Mouse (Mus musculus) brain, adult 2 months (tissue): ENCODE data around the gene Slc17a9.
"Not testable (repeated sequence)": the region's sequence is repeated elsewhere in the genome, so short reads cannot be mapped to it uniquely, and the experiment has no call there.

ENCODE experiments used
- DNase-seq: peaks from one replicate; pipeline ENCODE4 v3.0.0; 2011; ENCODE audit warnings: low read depth, low spot score

Gene Slc17a9

DNA sequence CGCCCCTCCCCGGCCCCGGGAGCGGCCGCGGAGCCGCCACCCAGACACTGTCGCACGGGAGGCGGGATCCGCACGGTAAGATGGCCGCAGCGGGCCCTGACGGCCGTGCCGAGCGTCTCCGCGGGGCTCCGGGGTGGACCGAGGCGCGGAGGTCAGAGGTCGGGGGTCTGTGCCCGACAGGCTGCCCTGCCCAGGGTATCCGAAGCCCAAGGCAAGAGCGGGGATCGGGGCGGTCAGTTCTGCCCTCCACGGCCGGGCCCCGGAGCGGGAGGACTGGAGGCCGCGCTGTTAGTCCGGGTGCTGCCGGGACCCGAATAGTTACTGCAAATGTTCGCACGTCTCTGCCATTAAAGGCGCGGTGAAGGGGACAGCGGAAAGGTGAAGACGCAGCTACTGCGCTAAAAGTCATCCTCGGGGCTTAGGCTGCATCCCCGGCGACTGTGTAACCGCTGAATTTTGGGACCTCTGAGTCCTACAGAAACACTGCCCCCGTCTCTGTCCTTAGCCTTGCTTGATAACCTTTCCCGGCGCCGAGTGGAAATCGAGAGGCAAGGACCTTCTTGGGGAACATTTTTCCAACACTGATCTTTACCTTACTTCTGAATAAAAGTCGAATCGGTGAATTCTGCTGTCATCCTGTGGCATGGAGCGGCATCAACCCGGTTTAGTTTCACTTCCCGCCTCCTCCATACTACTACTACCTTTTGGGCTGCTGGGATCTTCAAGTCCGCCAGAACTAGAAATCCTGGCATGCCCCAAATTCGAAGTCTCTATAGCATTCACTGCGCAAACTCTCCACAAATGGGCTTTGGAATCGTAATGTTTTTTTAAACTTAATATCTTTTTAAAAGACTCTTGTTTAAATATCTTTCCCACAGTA is 14.5 kb upstream of the Slc17a9 start:
- peak; percentile 20 for DNase-seq

GRCm38 (mm10) chr2:180711527-180711926 is 13.5 kb upstream of the Slc17a9 start:
- DNase-seq: no peak

- DNase-seq: no peak
Observed at GRCm38 (mm10) chr2:180712037-180712689, 12.9 kb upstream of the Slc17a9 start.

DNA sequence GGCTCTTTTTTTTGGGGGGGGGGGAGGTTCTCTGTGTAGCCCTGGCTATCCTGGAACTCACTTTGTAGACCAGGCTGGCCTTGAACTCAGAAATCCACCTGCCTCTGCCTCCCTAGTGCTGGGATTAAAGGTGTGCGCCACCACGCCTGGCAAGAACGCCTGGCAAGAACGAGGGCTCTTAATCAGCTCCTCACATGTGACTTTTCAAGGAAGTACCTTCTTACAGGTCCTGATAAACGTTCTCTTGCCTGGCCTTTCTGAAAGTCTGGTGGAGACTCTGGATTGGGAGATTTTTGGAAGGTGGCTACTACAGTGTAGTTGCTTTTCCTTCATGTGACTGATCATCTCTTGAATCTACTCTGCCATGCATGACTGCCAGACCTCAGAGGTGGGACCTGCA is 2.3 kb upstream of the Slc17a9 start:
- not testable (repeated sequence) for DNase-seq

GRCm38 (mm10) chr2:180723865-180724264 is 1.2 kb upstream of the Slc17a9 start:
- no peak for DNase-seq

GRCm38 (mm10) chr2:180725414-180725778 is 333 bp downstream of the Slc17a9 start:
- DNase-seq: no peak

GRCm38 (mm10) chr2:180725856-180726629 is 980 bp downstream of the Slc17a9 start:
- DNase-seq: no peak

- DNase-seq: no peak
Observed at GRCm38 (mm10) chr2:180726658-180727442, 1.8 kb downstream of the Slc17a9 start.

DNA sequence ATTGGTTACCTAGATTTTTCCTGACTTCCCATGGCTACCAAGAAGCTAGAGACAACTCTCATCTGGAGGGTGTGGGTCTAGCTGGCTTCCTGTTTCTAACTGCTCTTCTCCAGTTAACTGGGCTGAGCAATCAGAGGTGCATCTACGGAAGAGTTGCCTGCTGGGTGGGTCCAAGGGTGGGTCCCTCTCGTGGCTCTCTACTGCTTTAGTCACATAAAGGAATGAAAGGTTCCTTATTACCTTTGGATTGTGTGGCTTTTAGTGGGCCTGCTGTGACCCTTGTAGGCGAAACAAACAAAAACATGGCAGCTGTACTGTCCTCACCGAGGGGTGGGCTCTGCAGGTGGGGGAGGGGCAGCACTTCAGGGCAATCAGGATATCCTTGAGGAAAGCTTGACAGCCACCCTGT is 2.6 kb downstream of the Slc17a9 start:
- DNase-seq: no peak

DNA sequence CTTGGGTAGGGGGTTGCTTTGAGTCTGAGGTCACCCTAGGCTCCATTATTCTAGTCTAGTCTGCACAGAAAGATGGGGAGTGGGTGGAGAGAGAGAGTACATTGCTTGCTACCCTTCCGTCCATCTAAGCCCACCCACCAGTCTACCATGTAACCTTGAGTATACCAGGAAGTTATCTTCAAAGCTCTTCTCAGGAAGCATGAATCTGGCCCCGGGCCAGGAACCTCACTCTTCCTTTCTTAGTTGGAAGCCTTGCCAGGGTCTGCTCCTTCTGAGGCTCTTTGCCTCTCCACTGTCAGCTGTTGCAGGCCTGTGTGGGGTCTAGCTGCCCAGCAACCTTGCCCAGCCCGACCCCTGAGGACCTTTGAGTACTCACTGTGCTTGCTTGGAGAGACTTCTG is 6.0 kb downstream of the Slc17a9 start:
- DNase-seq: no peak

DNA sequence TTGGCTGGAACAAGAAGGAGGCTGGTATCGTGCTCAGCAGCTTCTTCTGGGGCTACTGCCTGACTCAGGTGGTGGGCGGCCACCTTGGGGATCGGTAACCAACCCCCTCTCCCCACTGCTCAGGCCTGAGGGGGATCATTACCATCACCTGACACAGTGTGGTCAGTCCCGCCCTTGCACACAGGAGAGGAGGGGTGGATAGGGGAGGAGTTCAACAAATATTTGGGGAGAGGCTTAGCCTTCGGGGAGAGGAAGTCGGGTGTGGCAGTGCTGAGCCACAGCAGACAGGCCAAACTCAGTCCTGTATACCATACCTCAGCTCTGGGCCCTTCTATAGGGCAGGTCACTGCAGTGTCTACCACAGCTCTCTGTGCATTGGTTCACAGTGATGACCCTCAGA is 6.9 kb downstream of the Slc17a9 start:
- no peak for DNase-seq

GRCm38 (mm10) chr2:180735232-180735631 is 10.2 kb downstream of the Slc17a9 start:
- DNase-seq: peak; percentile 42

- no peak for DNase-seq
Observed at GRCm38 (mm10) chr2:180737984-180738383, 12.9 kb downstream of the Slc17a9 start.

GRCm38 (mm10) chr2:180740349-180740748 is 15.3 kb downstream of the Slc17a9 start:
- no peak for DNase-seq

DNA sequence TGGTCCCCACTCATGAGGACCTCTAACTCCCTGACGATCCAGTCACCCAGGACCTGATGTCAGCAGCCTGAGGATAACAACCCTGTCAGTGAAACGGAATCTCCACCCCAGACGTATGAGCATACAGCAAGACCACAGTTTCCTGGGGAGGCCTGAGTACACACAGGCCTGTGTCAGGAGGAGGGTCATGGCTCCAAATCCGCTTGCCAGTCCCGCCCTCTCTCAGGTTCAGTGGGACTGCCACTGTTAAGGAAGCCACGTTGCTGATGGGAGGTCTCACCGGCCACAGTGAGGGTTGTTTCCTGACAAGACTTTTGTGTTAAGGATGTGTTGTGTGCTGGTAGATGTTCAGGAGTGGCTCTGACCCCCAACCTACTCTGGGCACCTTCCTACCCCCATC is 16.4 kb downstream of the Slc17a9 start:
- DNase-seq: no peak

DNA sequence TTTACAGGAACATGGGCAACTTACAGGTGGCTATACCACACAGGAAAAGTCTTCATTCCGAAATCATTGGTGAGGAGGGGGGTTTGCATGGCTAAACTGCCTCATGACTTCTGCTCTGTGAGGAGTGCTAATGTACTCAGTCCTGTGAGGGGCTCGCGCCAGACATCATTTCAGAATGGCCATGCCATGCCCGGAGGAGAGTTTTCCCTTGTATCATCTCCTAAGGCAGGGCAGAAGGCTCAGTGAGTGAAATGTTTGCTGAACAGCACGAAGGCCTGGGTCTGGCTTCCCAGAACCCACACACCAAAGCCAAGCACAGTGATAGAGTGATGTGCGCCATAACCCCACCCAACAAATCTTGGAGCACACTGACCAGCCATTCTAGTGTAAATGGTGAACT is 17.8 kb downstream of the Slc17a9 start:
- no peak for DNase-seq

- DNase-seq: no peak
Observed at GRCm38 (mm10) chr2:180743321-180743720, 18.3 kb downstream of the Slc17a9 start.

DNA sequence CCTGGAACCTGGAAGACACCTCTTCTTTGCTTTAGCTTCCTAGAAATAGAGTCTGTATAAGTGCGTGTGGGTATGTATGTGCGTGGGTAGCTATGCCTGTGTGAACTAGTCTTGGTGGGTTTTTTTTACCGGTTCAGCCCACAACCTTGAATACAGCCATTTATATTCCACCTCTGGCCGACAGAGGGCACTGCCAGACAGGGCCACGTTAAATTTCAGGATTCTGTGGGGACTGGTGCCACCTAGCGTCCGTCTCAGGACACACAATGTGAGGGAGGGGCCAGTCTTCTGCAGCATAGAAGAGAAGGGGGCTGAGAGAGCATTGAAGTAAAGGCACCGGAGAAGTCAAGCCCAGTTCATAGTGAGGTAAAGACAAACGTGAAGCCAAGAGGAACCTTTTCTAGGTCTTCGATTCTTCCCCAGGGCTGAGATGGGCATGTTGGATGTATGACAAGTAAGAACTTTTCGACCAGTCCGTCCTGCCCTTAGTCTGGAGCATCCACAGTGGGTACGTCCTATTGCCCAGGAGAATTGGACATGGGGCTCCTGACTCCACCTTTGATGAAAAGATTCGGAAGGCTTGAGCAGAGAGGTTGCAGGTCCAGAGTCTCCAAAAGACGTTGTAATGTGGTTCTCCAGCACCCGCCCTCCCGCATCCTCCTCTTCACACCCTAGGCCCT is 20.3 kb downstream of the Slc17a9 start:
- peak; percentile 90 for DNase-seq

GRCm38 (mm10) chr2:180746569-180747192 is 21.6 kb downstream of the Slc17a9 start:
- no peak for DNase-seq

- no peak for DNase-seq
Observed at GRCm38 (mm10) chr2:180748904-180749303, 23.8 kb downstream of the Slc17a9 start.
